Mouse (Mus musculus) CD4-positive, CD25-positive, alpha-beta regulatory T cell, adult 2 months (primary cell): ENCODE measurements around the gene Psmd2.

Experiments used
- DNase-seq: peaks from one replicate; pipeline ENCODE4 v3.0.0-alpha.2; 2012; ENCODE audit warnings: low read depth, low spot score

Gene Psmd2

GRCm38 (mm10) chr16:20701729-20702521 is 50.5 kb downstream of the Psmd2 start:
- no peak for DNase-seq

GRCm38 (mm10) chr16:20702522-20702893 is 51.1 kb downstream of the Psmd2 start:
- peak; percentile 52 for DNase-seq

- DNase-seq = no peak
These were observed 51.6 kb downstream of the Psmd2 start for GRCm38 (mm10) chr16:20703071-20703470.

- DNase-seq = no peak
These were observed 52.4 kb downstream of the Psmd2 start for GRCm38 (mm10) chr16:20703699-20704400.

- no peak for DNase-seq
These were observed 54.3 kb downstream of the Psmd2 start for GRCm38 (mm10) chr16:20705786-20706185.

GRCm38 (mm10) chr16:20706407-20707055 is 55.1 kb downstream of the Psmd2 start:
- DNase-seq = no peak

GRCm38 (mm10) chr16:20708220-20708938 is 56.9 kb downstream of the Psmd2 start:
- no peak for DNase-seq

- peak; percentile 54 for DNase-seq
These were observed 57.7 kb downstream of the Psmd2 start for GRCm38 (mm10) chr16:20708939-20709734.

- no peak for DNase-seq
These were observed 58.9 kb downstream of the Psmd2 start for GRCm38 (mm10) chr16:20710370-20710769.

GRCm38 (mm10) chr16:20710810-20711209 is 59.4 kb downstream of the Psmd2 start:
- DNase-seq = no peak

- no peak for DNase-seq
These were observed 60.7 kb downstream of the Psmd2 start for GRCm38 (mm10) chr16:20712190-20712589.

- no peak for DNase-seq
These were observed 61.4 kb downstream of the Psmd2 start for GRCm38 (mm10) chr16:20712889-20713288.
